Mouse (Mus musculus) liver, postnatal 0 days (tissue): ENCODE measurements around the gene Fuz. TPM values are rescaled to one million over a fixed set of nuclear protein-coding genes. Genes with fewer than 3 reads are reported as not detected.

ENCODE experiments used
- ATAC-seq: fragments of 200-750 bp; cut with Nextera tagmentation; 2 replicates; pipeline ENCODE4 v1.8.0; 2017; ENCODE audit warnings: mild to moderate bottlenecking, moderate library complexity
- DNase-seq: peaks from one replicate; pipeline ENCODE4 v3.0.0-alpha.2; 2016
- H3K27ac ChIP-seq: fragments of 300-500 bp; sonication (generic); 2 replicates; pipeline ENCODE4 v1.5.1; 2014; ENCODE audit warnings: antibody characterized with exemption, moderate library complexity, mild to moderate bottlenecking, low read depth
- H3K27me3 ChIP-seq: fragments of 300-500 bp; sonication (generic); 2 replicates; pipeline ENCODE4 v1.6.1; 2014; ENCODE audit warnings: low read length, control low read depth, mixed read lengths; ENCODE audit not compliant: insufficient read depth
- H3K36me3 ChIP-seq: fragments of 300-500 bp; sonication (generic); replicated peaks from 2 replicates; pipeline ENCODE4 v1.6.1; 2014; ENCODE audit warnings: mild to moderate bottlenecking, control low read depth, low read length, moderate library complexity, mixed read lengths; ENCODE audit not compliant: insufficient read depth
- H3K4me1 ChIP-seq: fragments of 300-500 bp; sonication (generic); 2 replicates; pipeline ENCODE4 v1.6.1; 2014; ENCODE audit warnings: antibody characterized with exemption, mild to moderate bottlenecking, control low read depth; ENCODE audit not compliant: insufficient read depth
- H3K4me2 ChIP-seq: fragments of 300-500 bp; sonication (generic); 2 replicates; pipeline ENCODE4 v1.6.1; 2014; ENCODE audit warnings: low read depth, mild to moderate bottlenecking, low read length, moderate library complexity, mixed read lengths
- H3K4me3 ChIP-seq: fragments of 300-500 bp; sonication (generic); 2 replicates; pipeline ENCODE4 v1.5.1; 2014; ENCODE audit warnings: low read depth, low read length
- H3K9ac ChIP-seq: fragments of 300-500 bp; sonication (generic); replicated peaks from 2 replicates; pipeline ENCODE4 v1.6.1; 2014; ENCODE audit warnings: mild to moderate bottlenecking, moderate library complexity
- H3K9me3 ChIP-seq: fragments of 300-500 bp; sonication (generic); 2 replicates; pipeline ENCODE4 v1.6.1; 2016; ENCODE audit warnings: mild to moderate bottlenecking, control low read depth, low read length, mixed read lengths
- CTCF ChIP-seq: sonication (generic); IDR thresholded peaks from 2 replicates; pipeline ENCODE4 v1.5.1; 2016; ENCODE audit warnings: antibody characterized with exemption, low read depth
- EP300 ChIP-seq: IDR thresholded peaks from 2 replicates; pipeline ENCODE4 v1.6.1; 2016; ENCODE audit warnings: antibody characterized with exemption, low read depth, mild to moderate bottlenecking
- WGBS: fragments of 180-500 bp; shearing (Covaris S2); extraction: QIAGEN DNeasy Blood & Tissue Kit; methylation state at CpG from one replicate; pipeline ENCODE4 v1.1.7; 2014; ENCODE audit not compliant: insufficient replicate concordance; 5-methylcytosine and 5-hydroxymethylcytosine counted together
- polyA plus RNA-seq: library from polyadenylated mRNA; unstranded; fragments of >200 nt; fragmentation: Nextera tagmentation; extraction: Ambion mirVana; gene quantifications from 2 replicates; pipeline ENCODE4 v1.2.1, GENCODE M21; 2015

The Fuz gene
- polyA plus RNA-seq, 1 experiment from 2014 or later: 4.4 TPM

DNA sequence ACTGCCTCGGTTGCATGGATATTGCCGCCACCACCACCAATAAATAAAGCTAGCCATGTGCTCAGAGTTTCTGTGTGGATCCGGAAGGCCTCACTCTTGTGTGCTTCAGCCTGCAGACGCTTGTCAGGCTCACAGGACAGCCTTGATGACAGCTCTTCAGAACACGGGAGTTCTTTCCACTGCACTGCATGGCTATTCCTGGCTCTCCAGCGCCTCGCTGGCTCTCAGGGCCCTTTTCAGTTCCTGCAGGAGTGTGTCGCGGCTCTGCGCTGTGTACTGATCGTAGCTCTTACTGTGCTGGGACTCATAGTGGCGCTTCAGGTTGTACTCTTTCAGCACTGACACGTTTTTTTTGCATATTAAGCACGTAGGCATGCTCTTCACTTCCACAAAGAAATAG, 18.0 kb upstream of the Fuz start:
- no peak overlapping the region for H3K9ac ChIP-seq
- H3K36me3 ChIP-seq: peaks cover 37% of the 10 kb centered on the region
- 86% methylated on average over 14 of the region's 14 CpGs for WGBS
- no peak overlapping the region for H3K4me3 ChIP-seq
- H3K9me3 ChIP-seq: no peaks in the 10 kb centered on the region
- peaks cover 4% of the 10 kb centered on the region for H3K4me1 ChIP-seq
- DNase-seq (no peak), ATAC-seq (no peak)
- H3K27ac ChIP-seq: no peak overlapping the region
- TF ChIP-seq EP300: no peak
- no peak for TF ChIP-seq CTCF
- H3K4me2 ChIP-seq: no peak overlapping the region
- H3K27me3 ChIP-seq: no peaks in the 10 kb centered on the region

DNA sequence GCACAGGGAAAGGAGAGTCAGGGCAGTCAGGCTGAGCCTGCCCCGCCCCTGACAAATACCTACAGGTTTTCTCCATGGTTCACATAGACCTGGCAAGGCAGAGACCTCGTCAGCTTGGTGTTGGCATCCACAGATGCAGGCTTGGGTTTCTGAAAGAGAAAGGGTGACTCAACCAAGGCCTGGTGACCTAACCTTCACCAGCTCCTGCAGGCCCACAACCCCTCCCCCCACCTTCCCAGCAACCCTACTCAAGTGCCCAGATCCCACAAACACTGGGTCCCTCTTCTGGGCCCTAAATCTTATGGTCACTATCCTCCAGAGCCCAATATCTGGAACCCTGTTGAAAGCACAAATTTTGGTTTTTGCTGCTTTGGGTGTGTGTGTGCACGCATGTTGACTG, 12.8 kb upstream of the Fuz start:
- no peak overlapping the region for H3K4me3 ChIP-seq
- WGBS: 89% methylated on average over 3 of the region's 3 CpGs
- ATAC-seq: no peak
- TF ChIP-seq EP300: no peak
- no peak for TF ChIP-seq CTCF
- no peak overlapping the region for H3K9ac ChIP-seq
- H3K36me3 ChIP-seq: peaks cover 50% of the 10 kb centered on the region
- no peak overlapping the region for H3K27ac ChIP-seq
- no peaks in the 10 kb centered on the region for H3K27me3 ChIP-seq
- no peaks in the 10 kb centered on the region for H3K9me3 ChIP-seq
- no peak overlapping the region for H3K4me2 ChIP-seq
- H3K4me1 ChIP-seq: no peaks in the 10 kb centered on the region
- no peak for DNase-seq

DNA sequence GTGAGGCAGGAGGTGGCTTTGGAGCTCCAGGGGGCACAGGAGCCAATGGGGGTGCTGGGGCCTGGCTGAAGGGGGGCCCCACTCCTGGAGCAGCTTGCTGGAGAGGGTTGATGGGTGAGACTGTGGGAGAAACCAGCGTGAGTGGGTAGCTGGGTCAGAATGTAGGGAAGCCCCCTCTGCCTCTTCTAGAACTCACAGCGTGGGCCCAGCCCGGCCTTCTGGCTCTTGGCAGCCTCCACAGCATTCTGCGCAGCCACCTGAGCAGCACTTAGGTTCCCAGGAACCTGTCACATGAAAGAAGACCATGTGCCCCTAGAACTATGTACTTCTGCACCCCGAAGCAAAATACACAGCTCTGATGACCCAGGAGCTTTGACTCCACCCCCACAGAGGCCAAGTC, 11.2 kb upstream of the Fuz start:
- H3K4me2 ChIP-seq: no peak overlapping the region
- TF ChIP-seq CTCF: no peak
- TF ChIP-seq EP300: no peak
- WGBS: 80% methylated on average over 5 of the region's 5 CpGs
- H3K4me1 ChIP-seq: peaks cover 8% of the 10 kb centered on the region
- H3K36me3 ChIP-seq: peaks cover 48% of the 10 kb centered on the region
- DNase-seq (no peak), ATAC-seq (no peak)
- no peaks in the 10 kb centered on the region for H3K9me3 ChIP-seq
- H3K9ac ChIP-seq: no peak overlapping the region
- H3K4me3 ChIP-seq: no peak overlapping the region
- no peak overlapping the region for H3K27ac ChIP-seq
- no peaks in the 10 kb centered on the region for H3K27me3 ChIP-seq

DNA sequence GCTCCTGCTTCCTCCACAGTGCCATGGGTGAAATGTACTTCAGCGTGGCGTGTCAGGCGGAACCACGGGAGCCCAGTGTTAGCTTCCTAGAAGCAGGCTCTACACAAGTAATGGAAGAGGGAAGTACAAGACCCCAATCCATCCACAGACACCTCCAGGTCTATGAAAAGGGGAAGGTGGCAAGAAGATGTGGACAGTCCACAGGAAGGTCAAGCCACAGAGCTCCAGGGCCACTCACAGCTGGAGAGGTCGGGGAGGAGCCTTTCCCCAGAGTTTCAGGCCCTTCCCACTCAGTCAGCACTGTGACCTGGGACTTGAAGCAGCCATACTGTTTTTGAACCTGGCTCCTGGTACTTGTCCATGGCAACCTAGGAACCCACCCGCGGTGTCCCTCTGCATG, 8.9 kb upstream of the Fuz start:
- peaks cover 32% of the 10 kb centered on the region for H3K36me3 ChIP-seq
- 71% methylated on average over 7 of the region's 7 CpGs for WGBS
- TF ChIP-seq EP300 (no peak), CTCF (no peak)

DNA sequence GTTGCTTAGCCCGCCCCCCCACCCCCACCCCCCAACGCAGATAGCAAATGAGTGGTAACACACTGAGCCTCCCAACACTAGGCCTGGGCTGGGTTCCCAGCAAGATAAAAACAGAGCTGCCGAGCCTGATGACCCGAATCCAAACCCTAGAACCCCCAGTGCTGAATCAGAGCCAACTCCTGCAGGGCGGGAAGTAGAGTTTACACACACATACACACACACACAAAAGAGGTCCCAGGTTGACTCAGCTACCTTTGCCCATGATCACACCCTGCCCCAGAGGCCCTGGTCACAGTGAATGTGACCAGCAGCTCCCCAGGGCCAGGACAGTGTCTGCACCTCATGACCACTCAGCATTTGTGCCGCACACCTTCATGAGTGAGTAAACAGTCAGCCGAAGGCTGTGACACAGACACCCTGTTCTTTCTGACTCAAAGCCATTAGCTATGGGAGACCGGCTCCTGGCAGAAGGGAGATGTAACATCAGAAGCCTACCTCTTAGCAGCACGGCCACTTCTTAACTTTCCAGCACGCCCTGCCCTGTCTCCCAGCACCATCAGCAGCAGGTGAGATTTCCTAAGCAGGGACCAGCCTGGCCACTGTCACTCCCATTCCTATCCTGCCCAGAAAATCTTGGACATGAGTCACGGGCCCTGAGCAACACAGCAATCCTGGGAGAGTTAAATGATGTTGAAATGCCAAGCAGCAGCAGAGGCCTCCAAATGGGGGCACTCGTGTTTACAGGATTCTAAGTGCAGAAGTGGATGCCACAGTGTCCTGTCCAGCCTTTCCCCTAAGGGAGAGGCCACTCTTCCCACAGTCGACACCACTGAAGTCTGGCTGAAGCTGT, 7.4 kb upstream of the Fuz start:
- Histone ChIP-seq H3K4me3 (no peak overlapping the region), H3K9me3 (no peaks in the 10 kb centered on the region), H3K36me3 (peaks cover 21% of the 10 kb centered on the region), H3K4me1 (peaks cover 22% of the 10 kb centered on the region), H3K9ac (no peak overlapping the region), H3K27me3 (no peaks in the 10 kb centered on the region), H3K4me2 (no peak overlapping the region), H3K27ac (peak overlapping the region; percentile 50; the same call in 1 of the 2 replicates)
- ATAC-seq (no peak), DNase-seq (no peak)
- TF ChIP-seq EP300 (no peak), CTCF (no peak)
- WGBS: 62% methylated on average over 13 of the region's 13 CpGs

More for the DNA sequence above, 8.9 kb upstream of the Fuz start:
- Histone ChIP-seq H3K9me3 (no peaks in the 10 kb centered on the region), H3K4me1 (peaks cover 22% of the 10 kb centered on the region), H3K27me3 (no peaks in the 10 kb centered on the region), H3K4me2 (no peak overlapping the region), H3K9ac (no peak overlapping the region), H3K4me3 (no peak overlapping the region), H3K27ac (no peak overlapping the region)
- no peak for ATAC-seq
- DNase-seq: no peak

DNA sequence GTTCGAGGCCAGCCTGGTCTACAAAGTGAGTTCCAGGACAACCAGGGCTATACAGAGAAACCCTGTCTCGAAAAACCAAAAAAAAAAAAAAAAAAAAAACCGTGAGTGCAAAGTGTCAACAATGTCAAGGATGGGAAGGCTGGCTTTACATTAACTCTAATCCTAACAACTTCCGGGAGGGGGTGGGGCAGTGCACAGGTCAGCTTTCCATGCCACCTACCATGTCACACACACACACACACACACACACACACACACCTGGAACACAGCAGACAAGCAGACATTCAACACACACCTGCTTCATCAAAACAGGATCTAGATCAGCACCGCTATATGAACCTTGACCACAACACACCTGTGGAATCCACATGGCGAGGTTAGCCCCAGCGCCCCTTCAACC, 5.7 kb upstream of the Fuz start:
- Histone ChIP-seq H3K9me3 (no peaks in the 10 kb centered on the region), H3K9ac (no peak overlapping the region), H3K4me1 (peaks cover 22% of the 10 kb centered on the region), H3K4me3 (no peak overlapping the region), H3K27me3 (no peaks in the 10 kb centered on the region), H3K36me3 (peaks cover 8% of the 10 kb centered on the region), H3K27ac (no peak overlapping the region), H3K4me2 (0 out of 2 replicates have a peak overlapping the region, but pooled peaks have one; percentile 95)
- DNase-seq: no peak
- ATAC-seq: no peak
- TF ChIP-seq CTCF (no peak), EP300 (no peak)
- 72% methylated on average over 6 of the region's 7 CpGs for WGBS
